Mouse (Mus musculus): ENCODE measurements around the gene Rp2. TPM values are rescaled to one million over a fixed set of nuclear protein-coding genes. Genes with fewer than 3 reads are reported as not detected.
A peak's percentile ranks its signal among the peaks of the same experiment; 100 is the strongest.

Gene Rp2
- polyA plus RNA-seq, 1 experiment: 8.1 TPM

GRCm38 (mm10) chrX:20414885-20415622 is 50.8 kb downstream of the Rp2 start:
- 59% methylated on average over 10 of the region's 10 CpGs for WGBS
- Histone ChIP-seq H3K4me3 (replicated peaks; ENCODE audit: extremely low read depth, low read depth, low read length) (no peak overlapping the region), H3K4me1 (ENCODE audit: control insufficient read depth, insufficient read depth, low read length) (no peaks in the 10 kb centered on the region)
- no peak for DNase-seq
- no peak for TF ChIP-seq CTCF (IDR thresholded peaks at IDR 0.05; ENCODE audit: insufficient read depth, low read length)
- no peak for TF ChIP-seq POLR2A (IDR thresholded peaks at IDR 0.05; ENCODE audit: borderline replicate concordance, extremely low read depth, low read depth, low read length)

GRCm38 (mm10) chrX:20418461-20418860 is 54.2 kb downstream of the Rp2 start:
- Histone ChIP-seq H3K4me1 (ENCODE audit: control insufficient read depth, insufficient read depth, low read length) (no peaks in the 10 kb centered on the region), H3K4me3 (replicated peaks; ENCODE audit: extremely low read depth, low read depth, low read length) (no peak overlapping the region)
- TF ChIP-seq POLR2A (IDR thresholded peaks at IDR 0.05; ENCODE audit: borderline replicate concordance, extremely low read depth, low read depth, low read length) (no peak), CTCF (IDR thresholded peaks at IDR 0.05; ENCODE audit: insufficient read depth, low read length) (no peak)
- WGBS: 73% methylated on average over 2 of the region's 2 CpGs
- no peak for DNase-seq

GRCm38 (mm10) chrX:20419536-20419935 is 55.3 kb downstream of the Rp2 start:
- no peak for TF ChIP-seq POLR2A (IDR thresholded peaks at IDR 0.05; ENCODE audit: borderline replicate concordance, extremely low read depth, low read depth, low read length)
- no peak for TF ChIP-seq CTCF (IDR thresholded peaks at IDR 0.05; ENCODE audit: insufficient read depth, low read length)
- no peaks in the 10 kb centered on the region for H3K4me1 ChIP-seq (ENCODE audit: control insufficient read depth, insufficient read depth, low read length)
- DNase-seq: no peak
- no peak overlapping the region for H3K4me3 ChIP-seq (replicated peaks; ENCODE audit: extremely low read depth, low read depth, low read length)
- 74% methylated on average over 4 of the region's 4 CpGs for WGBS

- 31% methylated on average over 53 of the region's 67 CpGs for WGBS
- TF ChIP-seq POLR2A (IDR thresholded peaks at IDR 0.05; ENCODE audit: borderline replicate concordance, extremely low read depth, low read depth, low read length) (peak; percentile 89; the same call in 1 of the 2 replicates), CTCF (IDR thresholded peaks at IDR 0.05; ENCODE audit: insufficient read depth, low read length) (no peak)
- H3K4me3 ChIP-seq (replicated peaks; ENCODE audit: extremely low read depth, low read depth, low read length): peak within 1 kb of the TSS; percentile 80
- no peaks in the 10 kb centered on the region for H3K4me1 ChIP-seq (ENCODE audit: control insufficient read depth, insufficient read depth, low read length)
- peak; percentile 71 for DNase-seq
Observed at GRCm38 (mm10) chrX:20425140-20425838, 61.0 kb downstream of the Rp2 start, which contains the start of gene Jade3. Jade3 (plus strand) TSS chrX:20425688.

- Histone ChIP-seq H3K4me1 (ENCODE audit: control insufficient read depth, insufficient read depth, low read length) (no peaks in the 10 kb centered on the region), H3K4me3 (replicated peaks; ENCODE audit: extremely low read depth, low read depth, low read length) (peak overlapping the region; percentile 80)
- peak; percentile 30 for DNase-seq
- 22% methylated on average over 51 of the region's 51 CpGs for WGBS
- TF ChIP-seq POLR2A (IDR thresholded peaks at IDR 0.05; ENCODE audit: borderline replicate concordance, extremely low read depth, low read depth, low read length) (no peak), CTCF (IDR thresholded peaks at IDR 0.05; ENCODE audit: insufficient read depth, low read length) (no peak)
Observed at GRCm38 (mm10) chrX:20425839-20426449, 61.7 kb downstream of the Rp2 start.

Other genes with a start within 250 kb of the Rp2 start
- 2.6 and 4.1 TPM in 2 replicates for gene Slc9a7, start 72.7 kb upstream of the Rp2 start, polyA plus RNA-seq (2012; rRNA removed)
- gene Jade3, start 61.2 kb downstream of the Rp2 start, polyA plus RNA-seq (2012; rRNA removed): 0.85 and 1.3 TPM in 2 replicates
- 0.07 and 0.30 TPM in 2 replicates for gene Rgn, start 185.3 kb downstream of the Rp2 start, polyA plus RNA-seq (2012; rRNA removed)